Mouse (Mus musculus) layer of hippocampus, adult 18-20 months (tissue): ENCODE measurements at regions not wholly inside any gene's neighbourhood (a gene's known extent, or its start where the extent isn't known, plus 50 kb on each side); places are given as distances from the start of the nearest gene placed in this dataset.

ENCODE experiments used
- DNase-seq, 2 experiments: peaks; one replicate each; pipeline ENCODE4 v3.0.0; 2022; ENCODE audit warnings: low spot score in 2 of 2

GRCm38 (mm10) chr10:61034056-61034455 lies 55.1 kb upstream of the Pcbd1 start:
- no peak for DNase-seq

- no peak for DNase-seq
Measured at GRCm38 (mm10) chr10:61028598-61028997, 60.5 kb upstream of the Pcbd1 start.

GRCm38 (mm10) chr10:61027215-61027614 lies 61.9 kb upstream of the Pcbd1 start:
- DNase-seq: no peak

- no peak for DNase-seq
Measured at GRCm38 (mm10) chr10:61025061-61025460, 64.1 kb upstream of the Pcbd1 start.

GRCm38 (mm10) chr10:61024166-61024565 lies 65.0 kb upstream of the Pcbd1 start:
- no peak for DNase-seq

- no peak for DNase-seq
Measured at GRCm38 (mm10) chr10:61023431-61023830, 65.7 kb upstream of the Pcbd1 start.

GRCm38 (mm10) chr10:61019566-61019965 lies 69.6 kb upstream of the Pcbd1 start:
- peak in 1 of 2 experiments; percentile 35 for DNase-seq

GRCm38 (mm10) chr10:61012199-61012695 lies 76.9 kb upstream of the Pcbd1 start:
- DNase-seq: no peak

- DNase-seq: peak in 1 of 2 experiments; percentile 11
Measured at GRCm38 (mm10) chr10:61010697-61011096, 78.4 kb upstream of the Pcbd1 start.

- no peak for DNase-seq
Measured at GRCm38 (mm10) chr10:61007403-61007802, 81.7 kb upstream of the Pcbd1 start.

- DNase-seq: no peak
Measured at GRCm38 (mm10) chr10:61001745-61002160, 87.4 kb upstream of the Pcbd1 start.

GRCm38 (mm10) chr10:60997393-60997792 lies 91.7 kb upstream of the Pcbd1 start:
- DNase-seq: no peak

- peak in 1 of 2 experiments; percentile 20 for DNase-seq
Measured at GRCm38 (mm10) chr10:60995908-60996640, 93.1 kb upstream of the Pcbd1 start.

- peak in 1 of 2 experiments; percentile 8 for DNase-seq
Measured at GRCm38 (mm10) chr10:60985109-60985576, 104.0 kb upstream of the Pcbd1 start.

GRCm38 (mm10) chr10:60981770-60982169 lies 107.4 kb upstream of the Pcbd1 start:
- no peak for DNase-seq

GRCm38 (mm10) chr10:60973615-60974014 lies 115.5 kb upstream of the Pcbd1 start:
- DNase-seq: no peak

GRCm38 (mm10) chr10:60964843-60965242 lies 124.3 kb upstream of the Pcbd1 start:
- no peak for DNase-seq

GRCm38 (mm10) chr10:60957820-60958233 lies 126.4 kb upstream of the Unc5b start:
- no peak for DNase-seq

- DNase-seq: no peak
Measured at GRCm38 (mm10) chr10:60955467-60955866, 124.1 kb upstream of the Unc5b start.

GRCm38 (mm10) chr10:60952495-60952894 lies 121.1 kb upstream of the Unc5b start:
- no peak for DNase-seq

- no peak for DNase-seq
Measured at GRCm38 (mm10) chr10:60948983-60949677, 117.7 kb upstream of the Unc5b start.

GRCm38 (mm10) chr10:60943074-60943473 lies 111.7 kb upstream of the Unc5b start:
- DNase-seq: no peak
